Mouse (Mus musculus) intestine, postnatal 0 days (tissue): ENCODE measurements at regions not wholly inside any gene's neighbourhood (a gene's known extent, or its start where the extent isn't known, plus 50 kb on each side); places are given as distances from the start of the nearest gene placed in this dataset.

Experiments
- ATAC-seq: fragments of 200-750 bp; cut with Nextera tagmentation; 2 replicates; pipeline ENCODE4 v1.8.0; 2017; ENCODE audit warnings: mild to moderate bottlenecking, moderate TSS enrichment, moderate library complexity
- H3K27ac ChIP-seq: fragments of 300-500 bp; sonication (generic); 2 replicates; pipeline ENCODE4 v1.5.1; 2014; ENCODE audit warnings: mild to moderate bottlenecking, low read depth, low read length, moderate library complexity
- H3K27me3 ChIP-seq: fragments of 300-500 bp; sonication (generic); replicated peaks from 2 replicates; pipeline ENCODE4 v1.6.1; 2014; ENCODE audit warnings: low read length, mixed read lengths; ENCODE audit not compliant: control insufficient read depth, insufficient read depth
- H3K36me3 ChIP-seq: fragments of 300-500 bp; sonication (generic); 2 replicates; pipeline ENCODE4 v1.6.1; 2014; ENCODE audit warnings: mild to moderate bottlenecking, moderate library complexity; ENCODE audit not compliant: control insufficient read depth, insufficient read depth
- H3K4me1 ChIP-seq: fragments of 300-500 bp; sonication (generic); replicated peaks from 2 replicates; pipeline ENCODE4 v1.6.1; 2014; ENCODE audit warnings: antibody characterized with exemption, low read length, mixed read lengths; ENCODE audit not compliant: control insufficient read depth, insufficient read depth
- H3K4me2 ChIP-seq: fragments of 300-500 bp; sonication (generic); replicated peaks from 2 replicates; pipeline ENCODE4 v1.6.1; 2014; ENCODE audit warnings: low read depth, mild to moderate bottlenecking, moderate library complexity
- H3K4me3 ChIP-seq: fragments of 300-500 bp; sonication (generic); 2 replicates; pipeline ENCODE4 v1.5.1; 2014; ENCODE audit warnings: low read depth, low read length
- H3K9ac ChIP-seq: fragments of 300-500 bp; sonication (generic); 2 replicates; pipeline ENCODE4 v1.6.1; 2014; ENCODE audit warnings: mild to moderate bottlenecking, low read depth, low read length
- H3K9me3 ChIP-seq: fragments of 300-500 bp; sonication (generic); 2 replicates; pipeline ENCODE4 v1.6.1; 2016; ENCODE audit warnings: mixed run types; ENCODE audit not compliant: control insufficient read depth
- CTCF ChIP-seq: sonication (generic); IDR thresholded peaks from 2 replicates; pipeline ENCODE4 v1.5.1; 2016; ENCODE audit warnings: low read depth, mild to moderate bottlenecking, control low read depth, antibody characterized with exemption, moderate library complexity
- WGBS: fragments of 180-500 bp; shearing (Covaris S2); extraction: QIAGEN DNeasy Blood & Tissue Kit; methylation state at CpG from one replicate; pipeline ENCODE4 v1.1.7; 2014; 5-methylcytosine and 5-hydroxymethylcytosine counted together

GRCm38 (mm10) chr12:12147088-12147687 is 114.8 kb upstream of the Fam49a start:
- H3K4me3 ChIP-seq = no peak overlapping the region
- no peak overlapping the region for H3K4me2 ChIP-seq
- no peak for TF ChIP-seq CTCF
- no peaks in the 10 kb centered on the region for H3K27me3 ChIP-seq
- no peak for ATAC-seq
- H3K36me3 ChIP-seq = no peaks in the 10 kb centered on the region
- H3K9me3 ChIP-seq = no peaks in the 10 kb centered on the region
- WGBS = 89% methylated on average over 6 of the region's 6 CpGs
- no peaks in the 10 kb centered on the region for H3K4me1 ChIP-seq
- H3K27ac ChIP-seq = no peak overlapping the region
- H3K9ac ChIP-seq = no peak overlapping the region

GRCm38 (mm10) chr12:12147847-12148246 is 114.1 kb upstream of the Fam49a start:
- no peaks in the 10 kb centered on the region for H3K4me1 ChIP-seq
- ATAC-seq = no peak
- no peak overlapping the region for H3K9ac ChIP-seq
- WGBS = 69% methylated on average over 3 of the region's 3 CpGs
- no peak overlapping the region for H3K4me2 ChIP-seq
- no peaks in the 10 kb centered on the region for H3K27me3 ChIP-seq
- no peaks in the 10 kb centered on the region for H3K9me3 ChIP-seq
- H3K27ac ChIP-seq = no peak overlapping the region
- no peak overlapping the region for H3K4me3 ChIP-seq
- TF ChIP-seq CTCF = no peak
- no peaks in the 10 kb centered on the region for H3K36me3 ChIP-seq

- no peak overlapping the region for H3K27ac ChIP-seq
- H3K9ac ChIP-seq = no peak overlapping the region
- no peaks in the 10 kb centered on the region for H3K36me3 ChIP-seq
- no peak overlapping the region for H3K4me3 ChIP-seq
- no peaks in the 10 kb centered on the region for H3K27me3 ChIP-seq
- WGBS = 62% methylated on average over 3 of the region's 3 CpGs
- H3K9me3 ChIP-seq = no peaks in the 10 kb centered on the region
- no peak overlapping the region for H3K4me2 ChIP-seq
- H3K4me1 ChIP-seq = no peaks in the 10 kb centered on the region
- peak; percentile 76 for TF ChIP-seq CTCF
- no peak for ATAC-seq
Observed at GRCm38 (mm10) chr12:12148659-12149399, 113.1 kb upstream of the Fam49a start.

- no peak for ATAC-seq
Observed at GRCm38 (mm10) chr12:12164411-12164810, 97.5 kb upstream of the Fam49a start.

GRCm38 (mm10) chr12:12170581-12170980 is 91.4 kb upstream of the Fam49a start:
- H3K9me3 ChIP-seq = no peaks in the 10 kb centered on the region
- no peak overlapping the region for H3K27ac ChIP-seq
- TF ChIP-seq CTCF = no peak
- 67% methylated on average over 2 of the region's 2 CpGs for WGBS
- no peaks in the 10 kb centered on the region for H3K4me1 ChIP-seq
- H3K9ac ChIP-seq = no peak overlapping the region
- no peaks in the 10 kb centered on the region for H3K36me3 ChIP-seq
- no peak for ATAC-seq
- no peak overlapping the region for H3K4me3 ChIP-seq
- no peak overlapping the region for H3K4me2 ChIP-seq
- H3K27me3 ChIP-seq = no peaks in the 10 kb centered on the region

More at GRCm38 (mm10) chr12:12164411-12164810, 97.5 kb upstream of the Fam49a start:
- no peak overlapping the region for H3K27ac ChIP-seq
- no peaks in the 10 kb centered on the region for H3K9me3 ChIP-seq
- WGBS = 77% methylated on average over 1 of the region's 1 CpGs
- H3K9ac ChIP-seq = no peak overlapping the region
- no peaks in the 10 kb centered on the region for H3K4me1 ChIP-seq
- no peaks in the 10 kb centered on the region for H3K36me3 ChIP-seq
- H3K27me3 ChIP-seq = no peaks in the 10 kb centered on the region
- no peak for TF ChIP-seq CTCF
- no peak overlapping the region for H3K4me3 ChIP-seq
- no peak overlapping the region for H3K4me2 ChIP-seq

GRCm38 (mm10) chr12:12172087-12172823 is 89.7 kb upstream of the Fam49a start:
- Histone ChIP-seq H3K4me1 (no peaks in the 10 kb centered on the region; the same call in 1 of the 2 replicates), H3K4me3 (no peak overlapping the region), H3K4me2 (no peak overlapping the region), H3K36me3 (no peaks in the 10 kb centered on the region), H3K9ac (no peak overlapping the region), H3K9me3 (no peaks in the 10 kb centered on the region), H3K27ac (no peak overlapping the region), H3K27me3 (no peaks in the 10 kb centered on the region)
- whole genome bisulfite sequencing = 65% methylated on average over 6 of the region's 6 CpGs
- no peak for TF ChIP-seq CTCF
- ATAC-seq = no peak
